Mouse (Mus musculus) heart, postnatal 0 days (tissue): ENCODE data around the gene Fxyd4.

Experiments used
- CTCF ChIP-seq: IDR thresholded peaks from 2 replicates; pipeline ENCODE4 v1.5.1; 2016; ENCODE audit warnings: antibody characterized with exemption, control low read depth, low read depth
- EP300 ChIP-seq: IDR thresholded peaks from 2 replicates; pipeline ENCODE4 v1.6.1; 2016; ENCODE audit warnings: antibody characterized with exemption, low read depth

DNA sequence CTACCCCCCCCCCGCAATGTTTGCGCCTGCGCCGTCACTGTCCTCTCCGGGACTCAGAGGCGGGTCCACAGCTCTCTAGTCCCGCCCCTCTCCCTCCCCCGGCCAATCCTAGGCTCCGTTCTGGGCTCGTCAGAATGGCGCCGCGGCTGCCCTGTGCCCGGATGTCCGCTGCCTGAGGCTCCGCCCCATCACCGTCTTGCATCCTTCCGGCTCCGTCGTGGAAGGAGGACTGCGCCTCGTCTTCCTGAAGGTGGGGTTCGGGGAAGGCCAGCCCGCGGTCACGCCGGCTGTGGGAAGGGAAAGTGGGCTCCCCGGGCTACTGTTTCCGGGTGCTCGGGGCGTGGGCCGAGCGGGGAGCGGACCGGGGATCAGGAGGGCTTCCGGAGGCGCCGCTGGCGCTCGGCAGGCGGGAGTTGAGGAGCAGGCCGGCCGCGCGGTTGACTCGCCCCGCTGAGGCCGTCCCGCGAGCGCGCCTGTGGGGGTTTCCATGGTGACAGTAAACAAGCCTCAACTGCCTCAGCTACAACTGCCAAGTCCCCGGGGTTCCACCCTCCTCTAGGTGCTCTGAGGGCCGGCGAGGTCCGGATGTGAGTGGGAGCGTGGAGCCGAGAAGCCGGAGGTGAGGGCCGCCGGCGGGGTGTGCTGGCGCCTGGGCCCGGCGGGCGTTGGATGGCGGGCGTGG, 30.8 kb downstream of the Fxyd4 start:
- TF ChIP-seq EP300 = no peak
- TF ChIP-seq CTCF = no peak
